Mouse (Mus musculus) spleen, embryonic (tissue): ENCODE measurements around the gene Gm3435.
"Not testable (repeated sequence)": the region's sequence is repeated elsewhere in the genome, so short reads cannot be mapped to it uniquely, and the experiment has no call there.

Experiments used
- CTCF ChIA-PET: fragments of 350-600 bp; sonication (Branson Sonifier 250); formaldehyde crosslinking; loops from one replicate; lab custom pipeline; 2022; lab: Charles Lee

The Gm3435 gene

DNA sequence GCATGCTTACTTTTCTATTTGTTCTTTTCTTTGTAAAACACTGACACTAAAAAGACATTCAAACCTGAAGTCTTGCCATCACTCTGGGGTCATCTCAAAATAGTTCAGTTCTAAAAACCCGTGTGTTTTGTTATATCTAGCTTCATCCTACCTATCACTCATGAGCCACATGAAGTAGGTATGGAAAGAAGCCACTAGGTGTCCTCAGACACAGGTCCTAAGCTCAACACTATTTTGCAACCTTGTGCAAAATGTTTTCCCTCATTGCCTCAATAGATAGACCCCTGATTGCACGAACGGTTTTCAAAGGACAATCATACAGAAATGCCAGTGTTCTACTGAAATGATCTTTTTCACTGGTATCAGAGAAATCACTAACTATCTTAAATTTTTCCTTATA is 30.5 kb downstream of the Gm3435 start:
- CTCF ChIA-PET = not testable (repeated sequence)

DNA sequence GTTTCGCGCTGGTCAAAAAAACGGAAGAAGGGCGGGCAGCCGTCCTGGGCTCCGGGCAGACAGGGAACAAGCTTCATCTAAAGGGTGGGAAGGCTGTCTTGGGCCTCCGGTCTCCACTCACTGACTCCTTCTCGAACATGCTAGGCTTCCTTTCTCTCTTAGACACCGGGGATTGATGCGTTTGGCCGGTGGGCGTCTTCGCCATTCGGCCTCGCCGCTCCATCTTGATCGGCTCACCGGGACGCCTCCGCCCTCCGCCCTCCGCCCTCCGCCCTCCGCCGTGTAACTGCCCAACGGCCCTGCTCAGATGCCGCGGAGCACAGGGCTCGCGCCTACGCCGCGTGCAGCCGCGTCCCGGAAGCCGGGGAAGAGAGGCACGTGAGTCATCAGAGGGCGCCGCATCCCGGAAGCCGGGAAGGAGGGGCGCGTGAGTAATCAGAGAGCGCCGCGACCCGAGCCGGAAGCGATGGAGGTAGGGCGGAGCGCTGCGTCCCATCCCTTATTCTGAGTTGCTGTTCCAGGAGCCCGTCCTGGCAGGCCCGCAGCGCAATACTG is 31.3 kb downstream of the Gm3435 start, which contains the start of the genes Ermard, Tcte3 and Gm3448:
Gene Ermard (plus strand): TSS at position 34 of the 555 bp plus-strand sequence.
Gene Tcte3 (minus strand): TSS at position 314 of the 555 bp plus-strand sequence.
Gene Gm3448 (minus strand): TSS at position 363 of the 555 bp plus-strand sequence.
- CTCF ChIA-PET = not testable (repeated sequence)

DNA sequence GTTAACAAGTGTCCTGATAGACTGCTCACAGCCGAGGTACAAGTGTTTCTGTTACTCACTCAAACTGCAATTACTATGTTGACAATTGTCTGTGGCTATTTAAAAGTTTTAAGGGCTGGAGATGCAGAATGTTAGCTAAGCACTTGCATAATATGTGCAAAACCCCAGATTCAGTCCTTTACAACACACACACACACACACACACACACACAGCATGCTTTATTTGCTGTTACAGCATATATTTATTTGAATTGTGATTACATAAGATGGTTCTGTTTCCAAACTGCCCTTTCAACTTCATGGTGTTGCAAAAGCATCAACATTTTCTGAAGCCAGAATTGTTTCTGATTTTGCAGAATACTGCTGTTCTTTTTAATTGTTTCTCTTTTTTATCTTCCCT is 40.4 kb downstream of the Gm3435 start:
- CTCF ChIA-PET = not testable (repeated sequence)

DNA sequence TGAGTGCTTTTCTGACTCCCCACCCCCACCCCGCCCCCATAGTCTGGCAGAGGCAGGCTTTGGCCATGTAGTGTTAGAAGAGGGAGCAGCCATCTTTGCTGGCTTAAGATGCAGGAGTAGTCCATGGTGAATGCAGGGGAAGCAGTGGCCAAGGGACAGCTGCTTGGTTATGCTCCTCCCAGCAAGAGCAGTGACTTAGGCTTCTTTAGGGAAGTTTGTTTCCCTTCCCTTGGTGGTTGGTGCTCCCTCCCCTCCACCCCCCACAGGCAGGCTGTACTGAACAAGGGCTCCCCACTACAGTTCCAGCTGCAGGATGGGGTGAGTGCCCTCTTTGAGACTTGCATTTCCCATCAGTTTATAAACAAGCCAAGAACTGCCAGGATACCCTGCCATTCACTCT is 42.8 kb downstream of the Gm3435 start:
- CTCF ChIA-PET = not testable (repeated sequence)

DNA sequence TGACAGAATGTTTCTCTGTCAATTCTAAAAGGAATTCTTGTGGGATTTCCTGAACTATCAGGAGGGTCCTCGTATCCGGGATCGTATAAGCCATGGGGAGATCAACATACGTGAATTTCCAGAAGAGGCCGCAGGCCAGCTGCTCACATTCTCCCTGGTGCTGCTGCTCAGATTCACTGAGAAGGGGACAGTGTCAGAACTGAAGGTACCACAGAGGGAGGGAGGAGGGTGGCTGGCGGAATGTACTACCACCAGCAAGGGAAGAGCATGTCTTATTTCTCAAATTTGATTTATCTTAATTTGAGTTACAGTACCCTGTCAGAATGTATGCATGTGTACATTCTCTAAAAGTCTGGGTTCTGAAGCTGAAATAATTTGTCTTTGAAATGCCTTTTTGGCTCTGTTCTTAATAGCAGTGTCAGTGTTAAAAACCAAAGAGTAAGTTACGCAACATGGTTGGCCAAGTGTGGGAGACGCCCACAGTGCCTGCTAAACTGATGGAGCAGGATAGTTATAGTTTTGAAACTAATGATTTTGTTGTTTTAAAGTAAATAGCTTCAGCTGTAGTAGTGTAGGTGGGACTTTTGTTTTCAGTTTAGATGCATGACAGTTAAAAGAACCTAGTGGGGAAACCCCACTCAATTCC is 43.3 kb downstream of the Gm3435 start:
- CTCF ChIA-PET = not testable (repeated sequence)

DNA sequence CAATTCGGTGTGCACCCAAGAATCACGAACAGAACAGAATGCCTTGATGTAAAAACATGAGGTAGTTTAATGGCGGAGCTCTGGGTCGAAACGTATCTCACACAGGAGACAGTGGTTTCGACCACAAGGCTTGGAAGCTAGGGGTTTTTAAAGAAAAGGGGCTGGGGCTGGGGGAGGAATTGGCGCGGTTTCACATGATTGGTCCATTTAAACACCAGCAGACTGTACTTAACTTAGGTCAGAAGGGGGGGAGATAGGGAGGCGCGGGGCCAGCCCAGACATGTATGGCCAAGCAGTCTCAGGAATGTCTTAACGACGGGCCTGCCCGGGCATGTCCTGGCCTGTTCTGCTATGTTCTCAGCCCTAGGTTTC is 43.8 kb downstream of the Gm3435 start:
- CTCF ChIA-PET = not testable (repeated sequence)

DNA sequence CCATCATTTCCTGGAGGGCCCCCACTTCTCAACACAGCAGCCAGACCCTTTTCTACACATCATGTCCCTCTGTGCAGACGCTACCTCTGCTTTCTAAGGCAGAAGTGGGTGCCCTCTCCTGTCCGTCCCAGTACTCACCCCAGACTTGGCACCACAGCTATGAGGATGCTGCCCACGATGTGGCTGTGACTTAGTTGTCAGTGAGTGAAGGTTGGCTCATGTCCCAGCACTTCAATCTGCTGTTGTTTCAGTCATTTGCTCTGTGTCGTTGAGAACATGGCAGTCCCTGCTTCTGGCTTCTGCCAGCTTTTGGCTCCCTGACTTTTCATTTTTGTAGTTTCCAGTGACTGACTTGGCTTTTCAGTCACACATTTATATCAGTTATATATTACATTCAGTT is 45.9 kb downstream of the Gm3435 start:
- CTCF ChIA-PET = no interaction called here

DNA sequence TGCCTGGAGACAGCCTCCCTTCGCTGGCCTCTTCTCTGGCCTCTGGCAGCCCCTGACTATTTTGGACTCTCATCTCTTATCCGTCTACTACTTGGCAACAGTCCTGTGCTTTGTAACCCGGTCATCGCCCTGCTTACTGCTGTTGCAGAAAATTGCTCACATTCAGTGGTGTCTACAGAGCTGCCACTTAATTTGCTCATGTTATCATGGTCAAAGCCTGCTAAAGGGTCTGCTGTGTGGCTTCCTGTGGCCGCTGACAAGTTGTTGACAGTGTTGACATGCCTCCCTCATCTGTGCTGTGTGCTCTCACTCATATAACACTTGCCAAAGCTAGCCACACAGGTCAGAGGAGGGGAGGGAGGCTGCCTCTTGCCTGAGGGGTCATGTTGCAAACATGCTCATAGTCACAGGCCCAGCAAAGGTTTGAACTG is 48.2 kb downstream of the Gm3435 start:
- CTCF ChIA-PET = no interaction called here

DNA sequence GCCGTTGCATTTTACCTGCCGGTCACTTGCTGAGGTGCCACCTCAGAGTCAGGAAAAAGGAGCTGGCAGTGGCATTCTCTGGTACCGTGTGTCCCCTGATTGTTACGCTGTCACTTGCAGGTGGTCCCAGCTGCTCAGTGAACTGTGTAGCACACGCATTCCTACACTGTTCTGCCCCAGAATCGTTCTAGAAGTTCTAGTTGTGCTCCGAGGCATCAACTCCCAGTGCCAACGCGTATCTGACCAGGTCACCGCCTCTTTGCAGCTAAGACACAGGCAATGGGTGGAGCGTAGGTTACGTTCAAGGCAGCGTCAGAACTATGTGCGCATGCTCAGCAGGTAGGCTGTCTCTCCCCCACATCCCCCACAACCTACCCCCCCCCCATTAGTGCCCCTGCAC is 49.7 kb downstream of the Gm3435 start:
- CTCF ChIA-PET = no interaction called here

DNA sequence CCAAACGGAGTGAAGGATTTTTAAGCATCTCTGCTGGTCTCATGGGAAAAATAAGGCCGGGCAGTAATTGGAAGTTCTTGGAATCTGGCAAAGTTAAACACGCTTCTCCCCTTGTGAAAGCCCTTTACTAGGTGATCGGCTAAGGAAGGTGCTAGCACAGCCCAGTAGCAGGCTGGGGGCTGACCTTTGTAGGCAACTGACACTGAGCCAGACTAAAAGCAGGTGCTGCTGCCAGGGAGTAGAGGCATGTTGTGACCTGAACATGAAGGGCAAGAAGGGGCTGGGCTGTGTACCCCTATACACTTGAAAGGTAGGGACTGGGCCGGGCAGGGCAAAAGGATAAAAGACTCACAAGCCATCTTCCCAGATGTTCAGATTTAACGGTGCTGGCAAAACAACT is 50.4 kb downstream of the Gm3435 start:
- CTCF ChIA-PET = no interaction called here

DNA sequence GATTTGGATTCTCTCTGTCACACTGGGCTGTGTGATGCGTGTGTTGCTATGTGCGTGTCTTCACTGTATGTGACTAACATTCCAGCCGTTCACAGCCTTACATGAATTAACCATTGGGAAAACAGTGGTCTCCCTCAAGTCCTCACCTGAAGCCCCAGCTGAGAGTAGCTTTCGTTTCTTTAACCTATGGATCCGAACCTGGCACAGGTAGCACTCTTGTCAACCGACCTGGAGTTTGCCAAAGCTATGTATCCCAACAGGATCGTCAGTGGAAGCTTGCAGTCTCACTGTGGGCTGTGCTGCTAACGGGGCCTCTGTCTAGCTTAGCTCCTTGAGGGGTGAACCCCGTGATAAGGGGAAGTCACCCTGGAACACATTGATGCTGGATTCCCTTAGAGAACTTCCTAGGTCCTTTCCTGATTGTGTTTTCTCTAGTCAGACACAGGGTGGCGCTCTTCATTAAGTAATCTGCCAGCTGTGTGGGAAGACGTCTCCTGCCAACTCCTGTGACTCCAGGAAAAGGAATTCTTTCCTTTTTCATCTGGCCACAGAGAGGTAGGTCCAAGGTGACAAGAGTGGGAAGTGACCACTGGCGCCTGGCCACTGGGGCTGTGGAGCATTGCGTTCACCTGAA is 55.5 kb downstream of the Gm3435 start:
- CTCF ChIA-PET = no interaction called here

DNA sequence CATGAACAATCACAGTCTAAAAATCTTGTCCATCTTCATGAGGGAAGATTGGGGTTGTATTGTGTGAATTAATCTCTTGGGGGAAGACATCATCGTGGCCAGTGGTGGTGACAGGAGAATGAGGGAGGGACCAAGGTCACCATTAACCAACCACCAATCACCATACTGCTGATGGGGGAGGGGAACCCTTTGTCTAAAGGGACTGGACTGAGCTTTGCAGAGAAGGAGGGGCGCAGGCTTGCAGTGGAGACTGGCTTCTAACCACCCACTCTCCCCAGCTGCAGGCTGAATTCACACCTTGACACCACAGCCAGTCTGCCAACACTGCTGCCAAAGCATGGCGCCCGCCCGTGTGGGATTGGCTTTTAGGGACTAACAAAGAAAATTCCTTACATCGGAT is 56.1 kb downstream of the Gm3435 start:
- CTCF ChIA-PET = no interaction called here

DNA sequence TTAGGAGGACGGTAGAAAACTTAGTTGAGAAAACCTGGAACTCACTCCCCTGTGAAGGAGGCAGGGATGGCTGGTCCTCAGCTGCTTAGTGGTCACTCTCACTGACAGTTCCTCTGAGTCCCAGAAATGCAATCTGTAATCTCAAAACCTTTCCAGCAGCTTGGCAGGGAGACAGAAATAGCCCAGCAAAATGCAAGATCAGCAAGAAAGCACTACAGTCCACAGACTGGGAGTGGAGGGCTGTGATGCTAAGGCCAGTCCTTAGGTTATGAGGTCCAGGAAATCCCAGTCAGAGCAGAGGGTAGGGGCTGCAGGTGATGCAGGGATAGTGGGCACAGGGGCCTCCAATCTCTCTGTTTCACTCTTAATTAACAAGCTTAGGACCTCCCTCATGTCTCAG is 56.9 kb downstream of the Gm3435 start:
- CTCF ChIA-PET = no interaction called here

DNA sequence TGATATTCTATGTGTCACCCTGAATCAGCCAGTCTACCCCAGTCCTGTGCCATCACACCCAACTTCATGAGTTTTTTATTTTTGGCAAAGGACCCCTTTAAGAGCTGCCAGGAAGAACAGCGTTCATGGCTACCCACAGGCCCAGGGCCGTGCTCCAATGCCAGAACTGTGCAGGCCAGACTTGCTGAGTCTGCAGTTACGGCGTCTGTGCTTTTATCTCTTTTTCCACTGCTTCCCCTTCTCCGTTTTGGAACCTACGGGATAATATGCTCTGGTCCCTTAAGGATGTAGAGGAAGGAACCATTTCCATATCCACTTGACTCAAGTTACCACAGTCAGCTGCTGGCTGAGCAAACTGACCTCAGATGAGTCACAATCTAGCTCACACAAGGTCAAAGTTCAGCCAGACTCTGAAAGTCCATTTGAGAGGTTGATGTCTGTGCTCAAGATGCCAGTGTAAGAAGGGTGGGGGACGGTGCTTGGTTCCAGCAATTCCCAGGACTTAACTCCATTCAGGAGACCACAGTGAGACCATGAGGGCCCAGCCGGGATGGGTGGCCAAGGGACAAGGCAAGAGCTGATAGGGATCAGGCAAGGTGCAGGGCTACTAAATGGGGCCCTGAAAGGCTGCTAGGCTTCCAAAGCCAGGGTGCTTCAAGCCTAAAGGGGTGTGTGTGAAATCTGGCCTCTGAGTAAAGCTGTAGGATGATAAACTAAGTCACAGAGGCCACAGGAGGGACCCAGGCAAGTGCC is 58.2 kb downstream of the Gm3435 start:
- CTCF ChIA-PET = no interaction called here

DNA sequence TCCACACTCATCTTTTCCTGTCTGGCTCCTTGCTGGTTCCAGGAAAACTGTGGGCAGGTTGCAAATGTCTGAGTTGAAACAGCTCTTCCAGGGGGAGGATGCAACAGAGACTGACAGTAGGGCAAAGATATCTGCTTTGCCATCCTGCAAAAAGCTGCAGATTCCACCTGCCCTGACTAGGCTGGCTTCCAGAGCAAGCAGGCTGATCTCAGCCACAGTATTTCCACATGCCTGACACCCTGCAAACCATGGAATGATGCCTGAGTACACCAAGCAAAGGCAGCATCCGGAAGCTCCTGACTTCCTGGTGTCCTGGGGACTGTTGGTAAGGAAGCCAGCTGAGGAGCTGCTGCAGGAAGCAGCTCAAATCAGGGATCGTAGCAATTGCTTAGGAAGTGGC is 59.1 kb downstream of the Gm3435 start:
- CTCF ChIA-PET = no interaction called here
